Mouse (Mus musculus) spleen, adult 2 months (tissue): ENCODE measurements around the gene Leprot. TPM values are rescaled to one million over a fixed set of nuclear protein-coding genes. Genes with fewer than 3 reads are reported as not detected.

ENCODE experiments used
- DNase-seq, 2 experiments: peaks; one replicate each; pipeline versions ENCODE4 v3.0.0 to v3.0.0-alpha.2; 2012 to 2021; ENCODE audit warnings: low spot score in 2 of 2, low read depth in 1 of 2
- H3K27ac ChIP-seq: fragments of 200-500 bp; 2 replicates; pipeline ENCODE4 v1.5.1; 2012; ENCODE audit warnings: low read length, inconsistent platforms; ENCODE audit not compliant: insufficient read depth
- H3K27me3 ChIP-seq: fragments of 200-500 bp; 2 replicates; pipeline ENCODE4 v1.6.1; 2012; ENCODE audit warnings: mild to moderate bottlenecking, moderate library complexity, low read length, inconsistent platforms; ENCODE audit not compliant: control insufficient read depth, insufficient read depth
- H3K36me3 ChIP-seq: fragments of 200-500 bp; 2 replicates; pipeline ENCODE4 v1.6.1; 2012; ENCODE audit warnings: mild to moderate bottlenecking, low read length, inconsistent platforms; ENCODE audit not compliant: control insufficient read depth, insufficient read depth
- H3K4me1 ChIP-seq: fragments of 200-500 bp; 2 replicates; pipeline ENCODE4 v1.6.1; 2011; ENCODE audit warnings: inconsistent platforms; ENCODE audit not compliant: control insufficient read depth, insufficient read depth, insufficient read length
- H3K4me3 ChIP-seq: fragments of 200-500 bp; 2 replicates; pipeline ENCODE4 v1.5.1; 2011; ENCODE audit warnings: mild to moderate bottlenecking, inconsistent platforms; ENCODE audit not compliant: insufficient read depth, insufficient read length; ENCODE audit errors: extremely low read depth
- CTCF ChIP-seq: fragments of 200-500 bp; IDR thresholded peaks from 2 replicates; pipeline ENCODE4 v1.5.1; 2011; ENCODE audit warnings: mild to moderate bottlenecking, inconsistent platforms; ENCODE audit not compliant: insufficient read depth, insufficient read length, insufficient replicate concordance; ENCODE audit errors: extremely low read depth
- POLR2A ChIP-seq: fragments of 200-500 bp; IDR thresholded peaks from 2 replicates; pipeline ENCODE4 v1.6.1; 2011; ENCODE audit warnings: low read depth, low read length, inconsistent platforms
- WGBS: fragments of 180-500 bp; shearing (Covaris S2); methylation state at CpG from one replicate; pipeline ENCODE4 v1.1.7; 2018; 5-methylcytosine and 5-hydroxymethylcytosine counted together
- polyA plus RNA-seq: library from polyadenylated mRNA; depleted of rRNA; stranded (reverse); fragments of >200 nt; gene quantifications from 2 replicates; pipeline ENCODE4 v1.2.3, GENCODE M21; 2012

Leprot gene
- polyA plus RNA-seq, 1 experiment: 41.7 TPM

DNA sequence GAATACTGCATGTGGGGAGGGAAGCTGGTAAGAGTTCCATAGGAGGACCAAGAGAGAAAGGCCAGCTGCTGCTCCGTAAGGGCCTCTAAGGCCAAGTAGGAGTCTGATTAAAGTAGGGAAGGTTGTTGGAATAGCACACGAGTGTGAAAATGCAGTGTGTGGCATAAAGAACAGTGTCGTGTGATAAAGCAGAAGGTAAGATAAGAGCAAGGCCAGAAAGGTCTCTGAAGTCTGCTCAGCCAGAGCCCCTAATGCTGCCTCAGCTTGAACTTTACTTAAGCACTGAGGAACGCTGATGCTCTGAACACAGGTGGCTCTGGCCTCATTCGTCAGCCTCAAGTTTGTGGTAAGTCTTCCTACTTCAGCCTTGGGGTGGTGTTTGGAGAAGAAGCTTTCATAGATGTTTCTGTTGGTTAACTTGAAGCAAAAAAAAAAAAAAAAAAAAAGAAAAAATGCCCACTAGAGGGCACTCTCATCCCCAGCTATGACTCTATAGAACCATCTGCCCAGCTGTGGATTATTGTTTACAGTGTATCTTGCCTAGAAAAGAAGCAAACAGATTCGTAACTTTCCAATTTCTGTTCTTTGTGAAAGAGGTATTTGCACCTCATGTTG is 9.5 kb downstream of the Leprot start:
- peak in 1 of 2 experiments; percentile 11 for DNase-seq
- WGBS: 49% methylated on average over 6 of the region's 6 CpGs
- H3K27ac ChIP-seq: no peak overlapping the region
- H3K36me3 ChIP-seq: peaks cover 8% of the 10 kb centered on the region
- no peak for TF ChIP-seq CTCF
- no peak for TF ChIP-seq POLR2A
- H3K4me1 ChIP-seq: no peaks in the 10 kb centered on the region
- H3K27me3 ChIP-seq: no peaks in the 10 kb centered on the region
- H3K4me3 ChIP-seq: no peak overlapping the region

DNA sequence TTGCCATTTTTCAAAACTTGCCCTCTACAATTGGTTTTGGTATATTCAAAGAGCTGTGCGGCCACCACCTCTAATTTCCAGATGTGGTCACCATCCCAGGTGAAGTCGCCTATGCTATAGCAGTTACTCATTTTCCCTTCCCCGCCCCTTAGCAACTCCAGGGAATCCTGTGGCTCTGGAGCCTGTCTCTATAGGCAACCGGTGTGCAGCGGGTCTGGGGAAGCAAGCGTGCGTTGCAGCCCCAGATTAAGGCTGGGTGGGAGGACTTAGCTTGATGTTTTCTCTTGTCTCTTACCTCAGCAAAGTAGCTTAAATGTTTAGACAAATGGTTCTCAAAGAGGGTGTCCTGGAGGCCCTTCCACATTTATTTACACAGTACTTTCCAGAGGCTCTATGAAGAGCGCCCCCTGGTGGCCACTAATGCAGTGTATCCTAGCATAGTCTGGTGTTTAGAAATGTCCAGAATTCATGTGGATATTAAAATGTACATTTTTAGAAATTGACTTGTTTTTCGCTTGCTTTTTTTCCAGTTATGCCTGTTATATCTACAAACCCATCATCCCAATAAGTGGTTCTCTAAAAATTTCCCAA is 16.7 kb downstream of the Leprot start:
- H3K27ac ChIP-seq: no peak overlapping the region
- H3K27me3 ChIP-seq: no peaks in the 10 kb centered on the region
- no peaks in the 10 kb centered on the region for H3K4me1 ChIP-seq
- 84% methylated on average over 9 of the region's 9 CpGs for WGBS
- TF ChIP-seq CTCF (no peak), POLR2A (no peak)
- H3K36me3 ChIP-seq: peaks cover 4% of the 10 kb centered on the region
- no peak overlapping the region for H3K4me3 ChIP-seq
- DNase-seq: peak in 1 of 2 experiments; percentile 34

DNA sequence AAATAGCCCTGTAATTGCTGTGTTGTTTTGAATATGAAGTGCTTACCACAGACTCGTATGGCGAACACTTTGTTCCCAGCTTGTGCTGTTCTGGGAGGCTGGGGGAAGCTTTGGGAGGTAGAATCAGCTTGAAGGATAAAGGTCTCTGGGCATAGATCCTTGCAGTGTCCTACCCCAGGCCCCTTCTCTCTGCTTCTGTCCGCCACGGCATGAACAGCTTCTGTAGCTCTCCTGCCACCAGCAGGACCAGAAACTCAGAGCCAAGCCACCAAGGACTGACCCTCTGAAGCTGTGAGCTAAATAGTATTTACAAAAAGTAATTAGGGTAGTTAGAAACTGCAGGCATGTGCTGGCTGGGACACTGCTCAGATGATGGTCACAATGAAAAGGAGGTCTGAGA is 17.2 kb downstream of the Leprot start:
- H3K36me3 ChIP-seq: no peaks in the 10 kb centered on the region; the same call in 1 of the 2 replicates
- TF ChIP-seq POLR2A (no peak), CTCF (no peak)

GRCm38 (mm10) chr4:101669161-101669560 is 21.6 kb downstream of the Leprot start:
- no peaks in the 10 kb centered on the region for H3K27me3 ChIP-seq
- no peak overlapping the region for H3K4me3 ChIP-seq
- 76% methylated on average over 5 of the region's 5 CpGs for WGBS
- DNase-seq: no peak
- TF ChIP-seq POLR2A (no peak), CTCF (no peak)
- no peak overlapping the region for H3K27ac ChIP-seq
- H3K4me1 ChIP-seq: no peaks in the 10 kb centered on the region
- H3K36me3 ChIP-seq: no peaks in the 10 kb centered on the region

More for the DNA sequence above, 17.2 kb downstream of the Leprot start:
- H3K27ac ChIP-seq: no peak overlapping the region
- no peak overlapping the region for H3K4me3 ChIP-seq
- H3K4me1 ChIP-seq: no peaks in the 10 kb centered on the region
- H3K27me3 ChIP-seq: no peaks in the 10 kb centered on the region
- 94% methylated on average over 4 of the region's 4 CpGs for WGBS
- DNase-seq: no peak

DNA sequence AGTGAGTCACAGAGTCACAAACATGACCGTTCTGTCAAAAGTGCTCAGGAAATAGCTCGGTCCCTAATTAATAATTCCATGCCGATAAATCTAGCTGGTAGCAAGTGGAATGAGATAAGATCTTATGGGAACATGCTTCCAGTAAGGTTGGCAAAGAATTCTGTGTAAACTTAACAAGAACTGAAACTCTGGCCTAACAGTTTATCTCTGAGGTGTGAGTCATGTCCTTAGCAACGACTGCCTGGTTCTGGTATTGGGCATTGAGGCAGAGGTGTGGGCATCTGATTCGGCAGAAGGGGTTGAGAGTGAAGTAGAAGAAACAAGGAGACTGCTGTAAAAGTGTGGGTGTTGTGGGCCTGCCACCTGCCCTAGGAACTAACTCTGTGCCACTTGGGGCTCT is 22.3 kb downstream of the Leprot start:
- WGBS: 79% methylated on average over 5 of the region's 5 CpGs
- H3K4me1 ChIP-seq: no peaks in the 10 kb centered on the region
- no peak for TF ChIP-seq CTCF
- no peak for TF ChIP-seq POLR2A

DNA sequence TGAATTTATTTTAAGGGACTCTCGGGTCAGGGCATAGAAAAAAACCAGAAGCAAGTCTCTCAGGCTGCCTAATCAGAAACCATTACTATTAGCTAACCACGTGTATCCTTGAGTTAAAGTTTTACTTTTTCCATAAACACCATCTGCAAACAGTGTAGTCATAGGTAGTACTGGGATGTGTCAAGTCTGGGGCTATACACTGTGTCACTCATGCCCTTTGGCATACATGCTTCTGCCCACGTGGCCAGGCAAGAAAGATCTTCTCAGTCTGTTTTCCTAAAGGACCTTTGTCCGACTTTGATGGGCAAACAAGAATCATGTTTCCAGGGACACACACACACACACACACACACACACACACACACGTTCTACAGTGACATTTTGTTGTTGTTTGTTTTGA is 27.3 kb downstream of the Leprot start:
- 82% methylated on average over 5 of the region's 5 CpGs for whole genome bisulfite sequencing
- no peak overlapping the region for H3K27ac ChIP-seq
- DNase-seq: no peak
- no peak for TF ChIP-seq CTCF
- TF ChIP-seq POLR2A: no peak
- no peaks in the 10 kb centered on the region for H3K36me3 ChIP-seq
- H3K27me3 ChIP-seq: no peaks in the 10 kb centered on the region
- H3K4me3 ChIP-seq: no peak overlapping the region
- no peaks in the 10 kb centered on the region for H3K4me1 ChIP-seq

More for the DNA sequence above, 22.3 kb downstream of the Leprot start:
- no peaks in the 10 kb centered on the region for H3K36me3 ChIP-seq
- no peak overlapping the region for H3K27ac ChIP-seq
- H3K27me3 ChIP-seq: no peaks in the 10 kb centered on the region
- no peak overlapping the region for H3K4me3 ChIP-seq
- no peak for DNase-seq

GRCm38 (mm10) chr4:101675726-101676125 is 28.2 kb downstream of the Leprot start:
- Histone ChIP-seq H3K36me3 (no peaks in the 10 kb centered on the region), H3K27ac (no peak overlapping the region)
- DNase-seq: no peak

More at GRCm38 (mm10) chr4:101675726-101676125, 28.2 kb downstream of the Leprot start:
- H3K27me3 ChIP-seq: no peaks in the 10 kb centered on the region
- H3K4me1 ChIP-seq: no peaks in the 10 kb centered on the region
- TF ChIP-seq CTCF (no peak), POLR2A (no peak)
- 75% methylated on average over 4 of the region's 4 CpGs for WGBS
- H3K4me3 ChIP-seq: no peak overlapping the region
